Mouse (Mus musculus) hindbrain, postnatal 0 days (tissue): Measurements from ENCODE around the gene Sema4g. TPM values are rescaled to one million over a fixed set of nuclear protein-coding genes. Genes with fewer than 3 reads are reported as not detected.

Source experiments
- ATAC-seq: fragments of 200-750 bp; cut with Nextera tagmentation; 2 replicates; pipeline ENCODE4 v1.8.0; 2017; ENCODE audit warnings: mild to moderate bottlenecking, moderate TSS enrichment, moderate library complexity
- DNase-seq: peaks from one replicate; pipeline ENCODE4 v3.0.0-alpha.2; 2015; ENCODE audit warnings: low spot score
- H3K27ac ChIP-seq: fragments of 300-500 bp; sonication (generic); 2 replicates; pipeline ENCODE4 v1.5.1; 2014; ENCODE audit warnings: mild to moderate bottlenecking
- H3K27me3 ChIP-seq: fragments of 300-500 bp; sonication (generic); 2 replicates; pipeline ENCODE4 v1.6.1; 2014; ENCODE audit warnings: low read length, mixed read lengths; ENCODE audit not compliant: insufficient read depth
- H3K36me3 ChIP-seq: fragments of 300-500 bp; sonication (generic); 2 replicates; pipeline ENCODE4 v1.6.1; 2014; ENCODE audit warnings: low read length, mixed read lengths; ENCODE audit not compliant: insufficient read depth
- H3K4me1 ChIP-seq: fragments of 300-500 bp; sonication (generic); 2 replicates; pipeline ENCODE4 v1.6.1; 2014; ENCODE audit warnings: antibody characterized with exemption, low read length, mixed read lengths; ENCODE audit not compliant: insufficient read depth
- H3K4me2 ChIP-seq: fragments of 300-500 bp; sonication (generic); 2 replicates; pipeline ENCODE4 v1.6.1; 2014; ENCODE audit warnings: low read depth, mild to moderate bottlenecking, low read length, moderate library complexity, mixed read lengths
- H3K4me3 ChIP-seq: fragments of 300-500 bp; sonication (generic); 2 replicates; pipeline ENCODE4 v1.5.1; 2014; ENCODE audit warnings: low read length
- H3K9ac ChIP-seq: fragments of 300-500 bp; sonication (generic); replicated peaks from 2 replicates; pipeline ENCODE4 v1.6.1; 2014; ENCODE audit warnings: mild to moderate bottlenecking, low read length, moderate library complexity, mixed read lengths
- H3K9me3 ChIP-seq: fragments of 300-500 bp; sonication (generic); 2 replicates; pipeline ENCODE4 v1.6.1; 2016; ENCODE audit warnings: low read length, mixed read lengths
- CTCF ChIP-seq: IDR thresholded peaks from 2 replicates; pipeline ENCODE4 v1.5.1; 2016; ENCODE audit warnings: antibody characterized with exemption, control low read depth, low read depth
- WGBS: fragments of 180-500 bp; shearing (Covaris S2); extraction: QIAGEN DNeasy Blood & Tissue Kit; methylation state at CpG from one replicate; pipeline ENCODE4 v1.1.7; 2014; 5-methylcytosine and 5-hydroxymethylcytosine counted together
- polyA plus RNA-seq: library from polyadenylated mRNA; unstranded; fragments of >200 nt; fragmentation: Nextera tagmentation; extraction: Ambion mirVana; gene quantifications from 2 replicates; pipeline ENCODE4 v1.2.1, GENCODE M21; 2015
- total RNA-seq: library from RNA; depleted of rRNA; stranded (reverse); fragments of >200 nt; gene quantifications from 2 replicates; pipeline ENCODE4 v1.2.3, GENCODE M21; 2014

Sema4g gene
- total and polyA plus RNA-seq, 2 experiments from 2014 or later = 14.2 to 66.9 TPM

GRCm38 (mm10) chr19:45012219-45012618 lies 23.3 kb downstream of the Sema4g start:
- 0 out of 2 replicates have a peak overlapping the region, but pooled peaks have one; percentile 24 for H3K9ac ChIP-seq
- 79% methylated on average over 8 of the region's 8 CpGs for WGBS

GRCm38 (mm10) chr19:45012636-45013035 lies 23.7 kb downstream of the Sema4g start:
- DNase-seq (peak; percentile 63), ATAC-seq (no peak)
- Histone ChIP-seq H3K4me3 (no peak overlapping the region), H3K27me3 (no peaks in the 10 kb centered on the region; the same call in 1 of the 2 replicates), H3K4me2 (no peak overlapping the region), H3K9me3 (no peaks in the 10 kb centered on the region), H3K9ac (0 out of 2 replicates have a peak overlapping the region, but pooled peaks have one; percentile 24), H3K36me3 (peaks cover 18% of the 10 kb centered on the region; the same call in 1 of the 2 replicates), H3K4me1 (peaks cover 22% of the 10 kb centered on the region), H3K27ac (peak overlapping the region; percentile 48; the same call in 1 of the 2 replicates)
- 32% methylated on average over 6 of the region's 6 CpGs for WGBS
- peak; percentile 73 for TF ChIP-seq CTCF

More at GRCm38 (mm10) chr19:45012219-45012618, 23.3 kb downstream of the Sema4g start:
- TF ChIP-seq CTCF = no peak
- H3K4me2 ChIP-seq = no peak overlapping the region
- H3K36me3 ChIP-seq = peaks cover 18% of the 10 kb centered on the region; the same call in 1 of the 2 replicates
- DNase-seq (no peak), ATAC-seq (no peak)
- H3K4me1 ChIP-seq = peaks cover 24% of the 10 kb centered on the region
- no peak overlapping the region for H3K4me3 ChIP-seq
- no peaks in the 10 kb centered on the region; the same call in 1 of the 2 replicates for H3K27me3 ChIP-seq
- peak overlapping the region; percentile 48; the same call in 1 of the 2 replicates for H3K27ac ChIP-seq
- no peaks in the 10 kb centered on the region for H3K9me3 ChIP-seq

GRCm38 (mm10) chr19:45013581-45014225 lies 24.8 kb downstream of the Sema4g start:
- Histone ChIP-seq H3K27ac (no peak overlapping the region), H3K4me2 (no peak overlapping the region), H3K4me3 (no peak overlapping the region), H3K27me3 (no peaks in the 10 kb centered on the region; the same call in 1 of the 2 replicates), H3K36me3 (peaks cover 18% of the 10 kb centered on the region; the same call in 1 of the 2 replicates), H3K4me1 (peaks cover 24% of the 10 kb centered on the region), H3K9ac (no peak overlapping the region), H3K9me3 (no peaks in the 10 kb centered on the region)
- TF ChIP-seq CTCF = no peak
- DNase-seq (no peak), ATAC-seq (no peak)
- WGBS = 76% methylated on average over 6 of the region's 6 CpGs

- ATAC-seq = no peak
- H3K9ac ChIP-seq = peak within 1 kb of the TSS; percentile 37; the same call in 1 of the 2 replicates
- H3K9me3 ChIP-seq = no peaks in the 10 kb centered on the region
- H3K4me2 ChIP-seq = peak within 1 kb of the TSS; percentile 83
- peaks cover 18% of the 10 kb centered on the region; the same call in 1 of the 2 replicates for H3K36me3 ChIP-seq
- H3K27ac ChIP-seq = peak within 1 kb of the TSS; percentile 20; the same call in 1 of the 2 replicates
- H3K27me3 ChIP-seq = no peaks in the 10 kb centered on the region; the same call in 1 of the 2 replicates
- TF ChIP-seq CTCF = no peak
- no peak for DNase-seq
- H3K4me3 ChIP-seq = peak within 1 kb of the TSS; percentile 69
- H3K4me1 ChIP-seq = peaks cover 31% of the 10 kb centered on the region
- 17% methylated on average over 10 of the region's 10 CpGs for WGBS
These were observed 25.6 kb downstream of the Sema4g start, which contains the start of gene Lzts2 for GRCm38 (mm10) chr19:45014335-45014971. Lzts2 (plus strand) TSS chr19:45014414.

GRCm38 (mm10) chr19:45014981-45015402 lies 26.1 kb downstream of the Sema4g start:
- Histone ChIP-seq H3K27ac (peak overlapping the region; percentile 20; the same call in 1 of the 2 replicates), H3K9ac (peak overlapping the region; percentile 37; the same call in 1 of the 2 replicates), H3K4me1 (peaks cover 31% of the 10 kb centered on the region), H3K9me3 (no peaks in the 10 kb centered on the region), H3K36me3 (peaks cover 18% of the 10 kb centered on the region; the same call in 1 of the 2 replicates), H3K4me3 (peak overlapping the region; percentile 69), H3K4me2 (peak overlapping the region; percentile 83), H3K27me3 (no peaks in the 10 kb centered on the region; the same call in 1 of the 2 replicates)
- no peak for DNase-seq
- TF ChIP-seq CTCF = no peak
- WGBS = 0% methylated on average over 23 of the region's 25 CpGs
- no peak for ATAC-seq

- WGBS = 1% methylated on average over 34 of the region's 34 CpGs
- no peaks in the 10 kb centered on the region for H3K9me3 ChIP-seq
- H3K4me1 ChIP-seq = peaks cover 31% of the 10 kb centered on the region
- H3K36me3 ChIP-seq = peaks cover 10% of the 10 kb centered on the region; the same call in 1 of the 2 replicates
- no peaks in the 10 kb centered on the region; the same call in 1 of the 2 replicates for H3K27me3 ChIP-seq
- H3K4me3 ChIP-seq = peak overlapping the region; percentile 69
- TF ChIP-seq CTCF = no peak
- DNase-seq (no peak), ATAC-seq (peak; percentile 14)
- peak overlapping the region; percentile 83 for H3K4me2 ChIP-seq
- H3K27ac ChIP-seq = peak overlapping the region; percentile 93
- peak overlapping the region; percentile 37 for H3K9ac ChIP-seq
These were observed 26.8 kb downstream of the Sema4g start for GRCm38 (mm10) chr19:45015518-45016281.
